Mouse (Mus musculus): ENCODE data around the gene Rora.

DNA sequence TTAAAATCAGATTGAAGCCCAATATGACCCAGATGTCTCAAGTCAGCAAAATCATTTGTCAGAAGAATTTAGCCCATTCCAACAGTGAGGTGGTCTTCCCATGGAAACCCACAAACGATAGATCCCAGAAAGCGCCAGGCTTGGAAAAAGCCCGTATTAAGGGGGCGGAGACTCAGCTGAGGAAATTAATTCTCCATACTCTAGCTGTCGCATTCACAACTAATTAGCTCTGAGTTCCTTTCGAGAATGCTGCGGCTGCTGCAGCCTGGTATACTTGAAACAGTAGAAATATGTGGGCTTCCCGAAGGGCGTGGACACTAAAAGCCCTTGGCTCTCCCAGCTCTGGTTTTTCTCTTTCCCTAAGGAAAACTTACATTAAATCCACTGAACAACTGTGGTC, 345.4 kb downstream of the Rora start:
- TF ChIP-seq CTCF (IDR thresholded peaks at IDR 0.05; ENCODE audit: low read depth, low read length) (no peak), POLR2A (IDR thresholded peaks at IDR 0.05; ENCODE audit: extremely low read depth, insufficient read depth, low read length) (no peak)
